32 mouse cellular contexts compared by ENCODE assay signal in genomic region chr4:138013723-138014479, GRCm38 (mm10). TPM values are rescaled to one million over a fixed set of nuclear protein-coding genes. Genes with fewer than 3 reads are reported as not detected.
DNase-seq lines count a peak whose midpoint lies in the region; ATAC-seq and TF ChIP-seq lines count a peak whose summit lies in the region.
"Had no signal": no experiment of that assay in that cellular context is flagged by ENCODE, and none has a peak within 500 bp of the region (broad histone marks: within the 10 kb centered on the region; RNA-seq: fewer than 3 reads in every experiment).

No protein-coding gene starts in this region.

- no peak overlapping the region for H3K27ac ChIP-seq in intestine, embryonic 14.5 days (ENCODE audit: low read depth)
- H3K27ac ChIP-seq in intestine, postnatal 0 days (ENCODE audit: low read depth, low read length): no peak overlapping the region
- no peak overlapping the region for H3K27ac ChIP-seq in lung, postnatal 0 days (ENCODE audit: low read length)
- H3K27ac ChIP-seq: embryonic facial prominence, embryonic 10.5 days; embryonic facial prominence, embryonic 15.5 days; forebrain, embryonic 13.5 days; hindbrain, embryonic 13.5 days; kidney, embryonic 15.5 days; layer of hippocampus, adult 2 months; limb, embryonic 10.5 days; limb, embryonic 15.5 days; liver, embryonic 14.5 days; midbrain, embryonic 12.5 days; stomach, postnatal 0 days had no signal

- H3K9me3 ChIP-seq in intestine, embryonic 14.5 days (ENCODE audit: control insufficient read depth, low read length): no peaks in the 10 kb centered on the region
- H3K9me3 ChIP-seq in intestine, postnatal 0 days (ENCODE audit: control insufficient read depth): no peaks in the 10 kb centered on the region
- no peaks in the 10 kb centered on the region for H3K9me3 ChIP-seq in lung, postnatal 0 days (ENCODE audit: low read length)
- H3K9me3 ChIP-seq: embryonic facial prominence, embryonic 10.5 days; embryonic facial prominence, embryonic 15.5 days; forebrain, embryonic 13.5 days; hindbrain, embryonic 13.5 days; kidney, embryonic 15.5 days; limb, embryonic 10.5 days; limb, embryonic 15.5 days; megakaryocyte, embryonic 14.5 days; midbrain, embryonic 12.5 days had no signal

- no peak for TF ChIP-seq CTCF in intestine, postnatal 0 days (IDR thresholded peaks at IDR 0.05; ENCODE audit: low read depth)
- no peak for TF ChIP-seq CTCF in lung, postnatal 0 days (IDR thresholded peaks at IDR 0.05)
- no peak for TF ChIP-seq CTCF in lung, adult 2 months (IDR thresholded peaks at IDR 0.05; ENCODE audit: insufficient read depth, low read length)

- TF ChIP-seq POLR2A in lung, adult 2 months (IDR thresholded peaks at IDR 0.05; ENCODE audit: borderline replicate concordance, extremely low read depth, low read depth, low read length): no peak

- TF ChIP-seq EP300 in lung, postnatal 0 days (IDR thresholded peaks at IDR 0.05): no peak

- no peak overlapping the region for H3K4me2 ChIP-seq in intestine, embryonic 14.5 days (ENCODE audit: low read length)
- no peak overlapping the region for H3K4me2 ChIP-seq in intestine, postnatal 0 days (replicated peaks; ENCODE audit: low read depth)
- H3K4me2 ChIP-seq in lung, postnatal 0 days (replicated peaks; ENCODE audit: low read depth, low read length): no peak overlapping the region
- H3K4me2 ChIP-seq: embryonic facial prominence, embryonic 15.5 days; forebrain, embryonic 13.5 days; heart, embryonic 11.5 days; hindbrain, embryonic 13.5 days; kidney, embryonic 15.5 days; limb, embryonic 15.5 days; midbrain, embryonic 12.5 days had no signal

- peaks cover 8% of the 10 kb centered on the region; the same call in 1 of the 2 replicates for H3K4me1 ChIP-seq in intestine, embryonic 14.5 days (replicated peaks; ENCODE audit: control insufficient read depth, insufficient read depth, low read length)
- no peaks in the 10 kb centered on the region for H3K4me1 ChIP-seq in intestine, postnatal 0 days (replicated peaks; ENCODE audit: control insufficient read depth, insufficient read depth, low read length)
- H3K4me1 ChIP-seq in lung, postnatal 0 days (ENCODE audit: insufficient read depth, low read depth, low read length): no peaks in the 10 kb centered on the region
- no peaks in the 10 kb centered on the region for H3K4me1 ChIP-seq in lung, adult 2 months (ENCODE audit: control insufficient read depth, insufficient read depth, low read length)
- H3K4me1 ChIP-seq: embryonic facial prominence, embryonic 10.5 days; limb, embryonic 10.5 days had no signal

- WGBS in intestine, embryonic 14.5 days: 94% methylated on average over 15 of the region's 15 CpGs
- 90% methylated on average over 15 of the region's 15 CpGs for WGBS in intestine, postnatal 0 days
- WGBS in lung, postnatal 0 days: 86% methylated on average over 15 of the region's 15 CpGs
- 86% methylated on average over 15 of the region's 15 CpGs for WGBS in lung, adult 2 months

- DNase-seq in intestine, embryonic 14.5 days (ENCODE audit: low spot score): peak; percentile 44
- peak; percentile 66 for DNase-seq in lung, postnatal 0 days (ENCODE audit: low spot score)
- DNase-seq in lung, adult 2 months: no peak
- no peak for DNase-seq in gastrocnemius, postnatal 4 days (ENCODE audit: low spot score in 2 of 2)
- DNase-seq in adrenal gland, adult (ENCODE audit: inconsistent age in 2 of 2, low spot score in 1 of 2): no peak
- DNase-seq: adrenal gland, postnatal 25 days; cerebellum, adult 11-12 months; cerebellum, postnatal 10 days; gastrocnemius, postnatal 10 days; heart, postnatal 4 days; kidney, adult 11 months; kidney, postnatal 36 days; layer of hippocampus, postnatal 36 days; right cerebral cortex, postnatal 25 days; thymus, adult 18-20 months; thymus, postnatal 36 days had no signal

- H3K36me3 ChIP-seq in intestine, embryonic 14.5 days (ENCODE audit: control insufficient read depth, insufficient read depth, low read length): peaks cover 75% of the 10 kb centered on the region
- H3K36me3 ChIP-seq in intestine, postnatal 0 days (ENCODE audit: control insufficient read depth, insufficient read depth): peaks cover 58% of the 10 kb centered on the region; the same call in 1 of the 2 replicates
- peaks cover 12% of the 10 kb centered on the region; the same call in 1 of the 2 replicates for H3K36me3 ChIP-seq in lung, postnatal 0 days (ENCODE audit: insufficient read depth, low read length)

- H3K27me3 ChIP-seq in intestine, embryonic 14.5 days (replicated peaks; ENCODE audit: control insufficient read depth, insufficient read depth, low read length): no peaks in the 10 kb centered on the region
- no peaks in the 10 kb centered on the region for H3K27me3 ChIP-seq in intestine, postnatal 0 days (replicated peaks; ENCODE audit: control insufficient read depth, insufficient read depth, low read length)
- H3K27me3 ChIP-seq in lung, postnatal 0 days (replicated peaks; ENCODE audit: insufficient read depth, low read length): no peaks in the 10 kb centered on the region
- H3K27me3 ChIP-seq: embryonic facial prominence, embryonic 15.5 days; forebrain, embryonic 13.5 days; hindbrain, embryonic 13.5 days; kidney, embryonic 15.5 days; limb, embryonic 15.5 days; megakaryocyte, embryonic 14.5 days; midbrain, embryonic 12.5 days had no signal

- H3K9ac ChIP-seq in intestine, embryonic 14.5 days (ENCODE audit: low read length): no peak overlapping the region
- H3K9ac ChIP-seq in intestine, postnatal 0 days (ENCODE audit: low read depth, low read length): no peak overlapping the region
- no peak overlapping the region for H3K9ac ChIP-seq in lung, postnatal 0 days (replicated peaks; ENCODE audit: low read depth)
- H3K9ac ChIP-seq: embryonic facial prominence, embryonic 15.5 days; forebrain, embryonic 13.5 days; hindbrain, embryonic 13.5 days; kidney, embryonic 15.5 days; limb, embryonic 15.5 days; liver, embryonic 14.5 days; midbrain, embryonic 12.5 days had no signal

- H3K4me3 ChIP-seq in intestine, embryonic 14.5 days (ENCODE audit: low read depth, low read length): no peak overlapping the region
- no peak overlapping the region for H3K4me3 ChIP-seq in intestine, postnatal 0 days (ENCODE audit: low read depth, low read length)
- H3K4me3 ChIP-seq in lung, postnatal 0 days (ENCODE audit: low read depth, low read length): no peak overlapping the region
- H3K4me3 ChIP-seq in lung, adult 2 months (replicated peaks; ENCODE audit: extremely low read depth, low read depth, low read length): no peak overlapping the region
- H3K4me3 ChIP-seq: embryonic facial prominence, embryonic 10.5 days; embryonic facial prominence, embryonic 15.5 days; forebrain, embryonic 13.5 days; hindbrain, embryonic 13.5 days; kidney, embryonic 15.5 days; layer of hippocampus, adult 2 months; limb, embryonic 10.5 days; limb, embryonic 15.5 days; megakaryocyte, embryonic 14.5 days; midbrain, embryonic 12.5 days had no signal

- no peak for ATAC-seq in intestine, embryonic 14.5 days (replicated peaks; ENCODE audit: low FRiP score, low TSS enrichment, low read depth)
- no peak for ATAC-seq in intestine, postnatal 0 days
- ATAC-seq in lung, postnatal 0 days: no peak
- peak; percentile 67 for ATAC-seq in common myeloid progenitor, adult 5-6 weeks (replicated peaks; ENCODE audit: low read depth, poor library complexity, severe bottlenecking)
- peak; percentile 67; the same call in 1 of the 2 replicates for ATAC-seq in monocyte, adult 5-6 weeks (replicated peaks; ENCODE audit: insufficient number of reproducible peaks, low FRiP score, low TSS enrichment, poor library complexity, severe bottlenecking)
- ATAC-seq: forebrain, embryonic 13.5 days had no signal

RNA-seq across cellular contexts. Expression of gene Eif4g3, which starts 21.1 kb away (rescaled TPM):
- 37.0 and 40.7 TPM in 2 replicates for polyA plus RNA-seq in intestine, embryonic 14.5 days (2014; fragmentation: Nextera tagmentation; extraction: Ambion mirVana)
- 11.9 and 12.5 TPM in 2 replicates for polyA plus RNA-seq in intestine, postnatal 0 days (2015; fragmentation: Nextera tagmentation; extraction: Ambion mirVana)
- polyA plus RNA-seq in lung, postnatal 0 days (2015; fragmentation: Nextera tagmentation; extraction: Ambion mirVana): 17.2 and 18.2 TPM in 2 replicates
- 69.8 and 79.4 TPM in 2 replicates for polyA plus RNA-seq in lung, adult 2 months (2012; rRNA removed)
- total RNA-seq in common myeloid progenitor, adult 5-6 weeks (2017): 36.5 and 51.2 TPM in 2 replicates
- total RNA-seq in monocyte, adult 5-6 weeks (2017): 94.4 to 146 TPM (median 114 TPM) in 3 replicates
- 100 to 1,000 TPM in 1 of 2 experiments, 10 to 100 TPM in 1; 90.3 to 107 TPM for total RNA-seq in gastrocnemius, postnatal 4 days (2021)

Comparison
In these comparisons a context has a peak if more than half of its experiments do, and no peak if none do; other contexts are left out.
1. DNase-seq: peak in intestine, embryonic 14.5 days (single experiment) and lung, postnatal 0 days (single experiment); none in lung, adult 2 months (single experiment), gastrocnemius, postnatal 4 days (0 of 2) and adrenal gland, adult (0 of 2).
2. ATAC-seq: peak in common myeloid progenitor, adult 5-6 weeks (single experiment) and monocyte, adult 5-6 weeks (single experiment); none in intestine, embryonic 14.5 days (single experiment), intestine, postnatal 0 days (single experiment) and lung, postnatal 0 days (single experiment).